ENCODE assay signal across 8 mouse cellular contexts in genomic region chr13:85126573-85127547, GRCm38 (mm10).
DNase-seq lines count a peak whose midpoint lies in the region; ATAC-seq lines count a peak whose summit lies in the region.
"Not testable (repeated sequence)": the region's sequence is repeated elsewhere in the genome, so short reads cannot be mapped to it uniquely, and the experiment has no call there.

No protein-coding gene starts in this region.

- not testable (repeated sequence) for H3K4me2 ChIP-seq in embryonic facial prominence, embryonic 13.5 days; hindbrain, embryonic 14.5 days (replicated peaks); liver, embryonic 15.5 days; midbrain, embryonic 15.5 days; stomach, embryonic 16.5 days (ENCODE audit: low read depth, low read length)

- peak; percentile 34 for DNase-seq in MN1 (ENCODE audit: low spot score)
- peak; percentile 4 for DNase-seq in gastrocnemius, postnatal 10 days
- peak; percentile 20 for DNase-seq in hindbrain, embryonic 14.5 days (ENCODE audit: low spot score)
- DNase-seq in kidney, postnatal 10 days: peak; percentile 61

- H3K27me3 ChIP-seq in embryonic facial prominence, embryonic 13.5 days; hindbrain, embryonic 14.5 days (ENCODE audit: control insufficient read depth, insufficient read depth, low read length); liver, embryonic 15.5 days; midbrain, embryonic 15.5 days (replicated peaks); stomach, embryonic 16.5 days (ENCODE audit: control insufficient read depth, insufficient read depth, low read length): not testable (repeated sequence)

- H3K9me3 ChIP-seq in embryonic facial prominence, embryonic 13.5 days; hindbrain, embryonic 14.5 days (ENCODE audit: control insufficient read depth, low read length); liver, embryonic 15.5 days (replicated peaks); midbrain, embryonic 15.5 days; stomach, embryonic 16.5 days (replicated peaks; ENCODE audit: control insufficient read depth, low read length): not testable (repeated sequence)

- peak; percentile 100 for ATAC-seq in embryonic facial prominence, embryonic 13.5 days (ENCODE audit: insufficient number of reproducible peaks, insufficient read depth, low FRiP score, low TSS enrichment, low read depth)
- peak; percentile 100 for ATAC-seq in hindbrain, embryonic 14.5 days (ENCODE audit: low FRiP score)
- ATAC-seq in liver, embryonic 15.5 days (ENCODE audit: insufficient read depth): peak; percentile 100
- peak; percentile 100 for ATAC-seq in midbrain, embryonic 15.5 days (replicated peaks)
- peak; percentile 100 for ATAC-seq in stomach, embryonic 16.5 days (ENCODE audit: insufficient read depth, low FRiP score)

- WGBS in embryonic facial prominence, embryonic 13.5 days: 92% methylated on average over 18 of the region's 18 CpGs
- 83% methylated on average over 18 of the region's 18 CpGs for WGBS in hindbrain, embryonic 14.5 days
- WGBS in liver, embryonic 15.5 days (ENCODE audit: insufficient replicate concordance): 64% methylated on average over 18 of the region's 18 CpGs
- 87% methylated on average over 18 of the region's 18 CpGs for WGBS in midbrain, embryonic 15.5 days
- 88% methylated on average over 18 of the region's 18 CpGs for WGBS in stomach, embryonic 16.5 days

- H3K9ac ChIP-seq in embryonic facial prominence, embryonic 13.5 days; hindbrain, embryonic 14.5 days; liver, embryonic 15.5 days; midbrain, embryonic 15.5 days; stomach, embryonic 16.5 days (ENCODE audit: low read length): not testable (repeated sequence)

- not testable (repeated sequence) for H3K4me3 ChIP-seq in embryonic facial prominence, embryonic 13.5 days; hindbrain, embryonic 14.5 days (replicated peaks; ENCODE audit: low read length); liver, embryonic 15.5 days (replicated peaks); midbrain, embryonic 15.5 days; stomach, embryonic 16.5 days (replicated peaks; ENCODE audit: low read length)

- H3K36me3 ChIP-seq in embryonic facial prominence, embryonic 13.5 days; hindbrain, embryonic 14.5 days (replicated peaks; ENCODE audit: control insufficient read depth, insufficient read depth); liver, embryonic 15.5 days (replicated peaks); midbrain, embryonic 15.5 days (replicated peaks); stomach, embryonic 16.5 days (ENCODE audit: control insufficient read depth, insufficient read depth, low read length): not testable (repeated sequence)

- H3K4me1 ChIP-seq in embryonic facial prominence, embryonic 13.5 days; hindbrain, embryonic 14.5 days (replicated peaks; ENCODE audit: control insufficient read depth, insufficient read depth, low read length); liver, embryonic 15.5 days (replicated peaks); midbrain, embryonic 15.5 days; stomach, embryonic 16.5 days (ENCODE audit: control insufficient read depth, insufficient read depth, low read length): not testable (repeated sequence)

- H3K27ac ChIP-seq in embryonic facial prominence, embryonic 13.5 days; hindbrain, embryonic 14.5 days; liver, embryonic 15.5 days (replicated peaks); midbrain, embryonic 15.5 days; stomach, embryonic 16.5 days (ENCODE audit: low read length): not testable (repeated sequence)

Comparison
In these comparisons a context has a peak if more than half of its experiments do, and no peak if none do; other contexts are left out.
1. DNase-seq: peak in every context shown above with its lines; median percentile 61 in kidney, postnatal 10 days; 34 in MN1; 20 in hindbrain, embryonic 14.5 days; 4 in gastrocnemius, postnatal 10 days.